Mouse (Mus musculus): Measurements from ENCODE around the gene A230072I06Rik. TPM values are rescaled to one million over a fixed set of nuclear protein-coding genes. Genes with fewer than 3 reads are reported as not detected.

The A230072I06Rik gene
- not detected in 2 replicates for polyA plus RNA-seq (2014; fragmentation: Nextera tagmentation; extraction: Ambion mirVana)

- H3K9me3 ChIP-seq (ENCODE audit: control insufficient read depth, low read length), result no peaks in the 10 kb centered on the region
- H3K27ac ChIP-seq (ENCODE audit: low read depth, low read length), result no peak within 1 kb of the TSS
- H3K4me2 ChIP-seq (replicated peaks; ENCODE audit: low read depth, low read length), result no peak within 1 kb of the TSS
- no peaks in the 10 kb centered on the region for H3K4me1 ChIP-seq (ENCODE audit: control insufficient read depth, insufficient read depth, low read length)
- WGBS, result 41% methylated on average over 12 of the region's 12 CpGs
- no peaks in the 10 kb centered on the region for H3K27me3 ChIP-seq (ENCODE audit: control insufficient read depth, insufficient read depth, low read length)
- ATAC-seq (ENCODE audit: low FRiP score, low TSS enrichment), result no peak
- no peaks in the 10 kb centered on the region for H3K36me3 ChIP-seq (ENCODE audit: control insufficient read depth, insufficient read depth, low read length)
- no peak within 1 kb of the TSS for H3K9ac ChIP-seq (ENCODE audit: low read depth, low read length)
- no peak within 1 kb of the TSS for H3K4me3 ChIP-seq (ENCODE audit: low read length)
Measured at GRCm38 (mm10) chr8:12278663-12279312, at the start of gene A230072I06Rik. TSS of gene A230072I06Rik (plus strand) at chr8:12278819.

DNA sequence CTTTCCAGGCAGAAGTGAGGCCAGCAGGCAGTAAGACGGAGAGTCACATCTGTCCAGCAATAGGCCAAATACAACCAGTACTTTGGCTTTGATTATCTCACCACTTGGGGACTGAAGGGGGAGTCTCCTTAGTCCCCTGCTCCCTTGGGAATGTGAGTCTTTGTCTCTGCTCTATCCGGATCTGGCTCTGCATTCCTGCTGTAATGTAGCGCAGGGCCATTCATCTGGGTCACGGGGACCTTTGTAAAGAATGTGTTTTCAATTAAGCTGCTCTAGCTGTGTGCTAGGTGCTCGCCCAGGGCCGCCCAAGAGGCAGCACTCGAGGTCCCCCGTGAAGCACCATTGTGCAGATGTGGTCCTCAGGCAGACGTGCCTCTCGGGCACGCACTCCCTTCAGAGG, 44.6 kb upstream of the A230072I06Rik start:
- Histone ChIP-seq H3K9me3 (ENCODE audit: control insufficient read depth, low read length) (no peaks in the 10 kb centered on the region), H3K27ac (ENCODE audit: low read depth, low read length) (no peak overlapping the region), H3K27me3 (ENCODE audit: control insufficient read depth, insufficient read depth, low read length) (no peaks in the 10 kb centered on the region), H3K9ac (ENCODE audit: low read depth, low read length) (no peak overlapping the region), H3K4me3 (ENCODE audit: low read length) (no peak overlapping the region), H3K4me2 (replicated peaks; ENCODE audit: low read depth, low read length) (no peak overlapping the region), H3K36me3 (ENCODE audit: control insufficient read depth, insufficient read depth, low read length) (no peaks in the 10 kb centered on the region), H3K4me1 (ENCODE audit: control insufficient read depth, insufficient read depth, low read length) (no peaks in the 10 kb centered on the region)
- ATAC-seq (ENCODE audit: low FRiP score, low TSS enrichment), result no peak
- 60% methylated on average over 11 of the region's 11 CpGs for WGBS

GRCm38 (mm10) chr8:12238775-12239174, 39.8 kb upstream of the A230072I06Rik start:
- no peak overlapping the region for H3K27ac ChIP-seq (ENCODE audit: low read depth, low read length)
- no peaks in the 10 kb centered on the region for H3K9me3 ChIP-seq (ENCODE audit: control insufficient read depth, low read length)
- no peaks in the 10 kb centered on the region for H3K36me3 ChIP-seq (ENCODE audit: control insufficient read depth, insufficient read depth, low read length)
- no peak overlapping the region for H3K4me3 ChIP-seq (ENCODE audit: low read length)
- no peak overlapping the region for H3K9ac ChIP-seq (ENCODE audit: low read depth, low read length)
- no peak for ATAC-seq (ENCODE audit: low FRiP score, low TSS enrichment)
- H3K27me3 ChIP-seq (ENCODE audit: control insufficient read depth, insufficient read depth, low read length), result no peaks in the 10 kb centered on the region
- WGBS, result 84% methylated on average over 7 of the region's 7 CpGs
- H3K4me2 ChIP-seq (replicated peaks; ENCODE audit: low read depth, low read length), result no peak overlapping the region
- no peaks in the 10 kb centered on the region for H3K4me1 ChIP-seq (ENCODE audit: control insufficient read depth, insufficient read depth, low read length)

DNA sequence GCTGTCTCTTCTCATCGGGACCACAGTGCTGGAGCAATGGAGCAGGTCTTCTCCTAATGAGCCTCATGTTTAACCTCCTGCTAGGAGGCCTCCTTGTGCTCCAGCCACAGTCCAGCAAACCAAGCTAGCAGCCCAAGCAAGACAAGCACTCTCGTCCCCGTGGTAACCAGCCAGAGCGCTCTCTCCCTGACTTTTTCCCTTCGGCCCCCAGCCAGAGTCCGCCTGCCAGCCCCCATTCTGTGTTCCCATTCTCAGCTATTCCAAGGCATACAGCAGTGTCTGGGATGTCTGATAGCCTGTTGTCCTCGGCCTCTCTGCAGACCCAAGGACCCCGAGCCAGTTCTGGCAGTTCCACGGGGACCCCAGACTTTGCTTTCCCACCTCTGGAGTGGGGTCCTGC, 38.5 kb upstream of the A230072I06Rik start:
- Histone ChIP-seq H3K4me1 (ENCODE audit: control insufficient read depth, insufficient read depth, low read length) (no peaks in the 10 kb centered on the region), H3K4me2 (replicated peaks; ENCODE audit: low read depth, low read length) (no peak overlapping the region), H3K27me3 (ENCODE audit: control insufficient read depth, insufficient read depth, low read length) (no peaks in the 10 kb centered on the region), H3K4me3 (ENCODE audit: low read length) (no peak overlapping the region), H3K27ac (ENCODE audit: low read depth, low read length) (no peak overlapping the region), H3K9me3 (ENCODE audit: control insufficient read depth, low read length) (no peaks in the 10 kb centered on the region), H3K36me3 (ENCODE audit: control insufficient read depth, insufficient read depth, low read length) (no peaks in the 10 kb centered on the region), H3K9ac (ENCODE audit: low read depth, low read length) (no peak overlapping the region)
- no peak for ATAC-seq (ENCODE audit: low FRiP score, low TSS enrichment)
- 71% methylated on average over 9 of the region's 9 CpGs for WGBS

GRCm38 (mm10) chr8:12243746-12244145, 34.9 kb upstream of the A230072I06Rik start:
- Histone ChIP-seq H3K4me3 (ENCODE audit: low read length) (no peak overlapping the region), H3K27ac (ENCODE audit: low read depth, low read length) (no peak overlapping the region), H3K27me3 (ENCODE audit: control insufficient read depth, insufficient read depth, low read length) (no peaks in the 10 kb centered on the region), H3K9me3 (ENCODE audit: control insufficient read depth, low read length) (no peaks in the 10 kb centered on the region), H3K4me2 (replicated peaks; ENCODE audit: low read depth, low read length) (no peak overlapping the region), H3K4me1 (ENCODE audit: control insufficient read depth, insufficient read depth, low read length) (no peaks in the 10 kb centered on the region), H3K36me3 (ENCODE audit: control insufficient read depth, insufficient read depth, low read length) (no peaks in the 10 kb centered on the region), H3K9ac (ENCODE audit: low read depth, low read length) (no peak overlapping the region)
- WGBS, result 94% methylated on average over 1 of the region's 1 CpGs
- ATAC-seq (ENCODE audit: low FRiP score, low TSS enrichment), result no peak

DNA sequence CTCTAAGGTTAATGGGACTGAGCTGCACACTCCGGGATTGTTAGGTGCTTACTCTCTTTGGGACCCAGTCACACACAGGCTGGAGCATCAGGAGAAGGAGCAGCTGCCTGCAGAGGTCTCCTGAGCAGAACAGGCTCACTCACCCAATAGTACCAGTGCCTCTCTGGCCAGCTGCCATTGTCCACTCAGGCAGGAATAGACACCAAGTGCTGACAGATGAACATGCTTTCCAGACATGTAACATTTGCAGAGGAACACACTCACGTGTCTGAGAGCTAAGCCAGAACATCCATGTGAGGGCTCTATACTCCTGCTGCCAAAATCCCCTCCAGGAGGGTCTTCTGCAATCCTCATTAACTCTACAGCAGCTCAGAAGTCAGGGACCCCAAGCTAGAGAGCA, 18.7 kb upstream of the A230072I06Rik start:
- Histone ChIP-seq H3K27ac (ENCODE audit: low read depth, low read length) (no peak overlapping the region), H3K36me3 (ENCODE audit: control insufficient read depth, insufficient read depth, low read length) (no peaks in the 10 kb centered on the region), H3K27me3 (ENCODE audit: control insufficient read depth, insufficient read depth, low read length) (peaks cover 9% of the 10 kb centered on the region), H3K9ac (ENCODE audit: low read depth, low read length) (no peak overlapping the region), H3K4me2 (replicated peaks; ENCODE audit: low read depth, low read length) (no peak overlapping the region), H3K4me1 (ENCODE audit: control insufficient read depth, insufficient read depth, low read length) (no peaks in the 10 kb centered on the region), H3K4me3 (ENCODE audit: low read length) (no peak overlapping the region), H3K9me3 (ENCODE audit: control insufficient read depth, low read length) (no peaks in the 10 kb centered on the region)
- ATAC-seq (ENCODE audit: low FRiP score, low TSS enrichment), result no peak
- 81% methylated on average over 2 of the region's 2 CpGs for WGBS

DNA sequence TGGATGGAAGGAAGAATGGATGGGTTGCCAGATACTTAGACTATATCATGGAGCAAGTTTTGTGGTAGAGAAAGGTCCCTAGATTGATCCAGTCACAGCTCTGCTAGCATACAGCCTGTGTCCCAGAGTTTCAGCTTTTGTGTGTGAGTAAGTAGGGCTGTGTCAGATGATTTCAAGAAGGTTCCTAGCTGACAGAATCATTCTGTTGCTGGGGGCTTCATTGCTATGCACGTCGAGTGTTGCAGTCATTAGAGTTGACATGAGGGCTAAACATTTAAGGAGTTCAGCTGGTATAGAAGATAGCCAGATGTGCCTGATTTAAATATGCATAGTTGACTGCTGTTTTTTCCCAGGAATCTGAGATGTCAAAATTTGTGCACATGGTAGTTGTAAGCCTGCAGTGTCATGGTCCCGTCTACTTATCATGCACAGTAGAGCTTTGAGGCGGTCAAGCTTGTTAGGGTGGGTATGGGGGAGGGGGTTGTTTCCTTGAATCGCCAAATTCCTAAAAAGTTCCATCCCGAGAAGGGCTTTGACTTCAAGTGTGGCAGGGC, 18.1 kb upstream of the A230072I06Rik start:
- Histone ChIP-seq H3K27ac (ENCODE audit: low read depth, low read length) (no peak overlapping the region), H3K4me1 (ENCODE audit: control insufficient read depth, insufficient read depth, low read length) (no peaks in the 10 kb centered on the region), H3K9ac (ENCODE audit: low read depth, low read length) (no peak overlapping the region), H3K9me3 (ENCODE audit: control insufficient read depth, low read length) (no peaks in the 10 kb centered on the region), H3K4me2 (replicated peaks; ENCODE audit: low read depth, low read length) (no peak overlapping the region), H3K36me3 (ENCODE audit: control insufficient read depth, insufficient read depth, low read length) (no peaks in the 10 kb centered on the region), H3K27me3 (ENCODE audit: control insufficient read depth, insufficient read depth, low read length) (peaks cover 9% of the 10 kb centered on the region), H3K4me3 (ENCODE audit: low read length) (no peak overlapping the region)
- WGBS, result 75% methylated on average over 6 of the region's 6 CpGs
- ATAC-seq (ENCODE audit: low FRiP score, low TSS enrichment), result no peak

DNA sequence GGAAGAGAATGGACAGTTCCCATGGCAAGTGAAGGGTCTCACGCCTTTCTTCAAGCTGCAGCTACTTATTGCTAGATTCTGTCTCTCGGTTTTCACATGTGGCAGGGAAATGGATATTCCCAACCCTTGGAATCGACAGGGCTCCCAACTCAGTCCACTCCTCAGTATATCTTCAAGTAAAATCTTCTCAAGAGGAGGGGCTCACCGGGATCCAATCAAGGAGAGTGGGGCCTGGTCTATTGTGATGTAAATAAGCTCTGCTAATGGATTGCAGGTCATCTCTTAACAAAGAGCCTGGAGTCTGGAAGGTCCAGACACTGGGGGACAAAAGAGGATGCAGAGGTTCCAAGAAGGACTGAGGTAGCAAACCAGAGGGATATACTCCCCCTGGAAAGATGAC, 17.1 kb upstream of the A230072I06Rik start:
- H3K9ac ChIP-seq (ENCODE audit: low read depth, low read length), result no peak overlapping the region
- H3K9me3 ChIP-seq (ENCODE audit: control insufficient read depth, low read length), result no peaks in the 10 kb centered on the region
- no peak overlapping the region for H3K27ac ChIP-seq (ENCODE audit: low read depth, low read length)
- no peak for ATAC-seq (ENCODE audit: low FRiP score, low TSS enrichment)
- WGBS, result 58% methylated on average over 4 of the region's 4 CpGs
- no peaks in the 10 kb centered on the region for H3K4me1 ChIP-seq (ENCODE audit: control insufficient read depth, insufficient read depth, low read length)
- no peaks in the 10 kb centered on the region for H3K36me3 ChIP-seq (ENCODE audit: control insufficient read depth, insufficient read depth, low read length)
- H3K27me3 ChIP-seq (ENCODE audit: control insufficient read depth, insufficient read depth, low read length), result peaks cover 9% of the 10 kb centered on the region
- H3K4me3 ChIP-seq (ENCODE audit: low read length), result no peak overlapping the region
- no peak overlapping the region for H3K4me2 ChIP-seq (replicated peaks; ENCODE audit: low read depth, low read length)

GRCm38 (mm10) chr8:12264996-12265395, 13.6 kb upstream of the A230072I06Rik start:
- Histone ChIP-seq H3K36me3 (ENCODE audit: control insufficient read depth, insufficient read depth, low read length) (no peaks in the 10 kb centered on the region), H3K4me1 (ENCODE audit: control insufficient read depth, insufficient read depth, low read length) (no peaks in the 10 kb centered on the region), H3K4me3 (ENCODE audit: low read length) (no peak overlapping the region), H3K27me3 (ENCODE audit: control insufficient read depth, insufficient read depth, low read length) (no peaks in the 10 kb centered on the region), H3K27ac (ENCODE audit: low read depth, low read length) (no peak overlapping the region), H3K9me3 (ENCODE audit: control insufficient read depth, low read length) (no peaks in the 10 kb centered on the region), H3K9ac (ENCODE audit: low read depth, low read length) (no peak overlapping the region), H3K4me2 (replicated peaks; ENCODE audit: low read depth, low read length) (no peak overlapping the region)
- ATAC-seq (ENCODE audit: low FRiP score, low TSS enrichment), result no peak
- 99% methylated on average over 8 of the region's 8 CpGs for WGBS
